Mouse (Mus musculus) embryonic facial prominence, embryonic 13.5 days (tissue): Measurements from ENCODE around the gene Gja4. TPM values are rescaled to one million over a fixed set of nuclear protein-coding genes. Genes with fewer than 3 reads are reported as not detected.

Source experiments
- ATAC-seq: fragments of 200-750 bp; cut with Nextera tagmentation; 2 replicates; pipeline ENCODE4 v1.8.0; 2017; ENCODE audit warnings: low read depth; ENCODE audit not compliant: insufficient number of reproducible peaks, insufficient read depth, low FRiP score, low TSS enrichment
- H3K27ac ChIP-seq: fragments of 300-500 bp; sonication (generic); 2 replicates; pipeline ENCODE4 v1.5.1; 2015; ENCODE audit warnings: moderate library complexity, mild to moderate bottlenecking, inconsistent platforms
- H3K27me3 ChIP-seq: fragments of 300-500 bp; sonication (generic); 2 replicates; pipeline ENCODE4 v1.6.1; 2015; ENCODE audit warnings: mild to moderate bottlenecking, inconsistent platforms
- H3K36me3 ChIP-seq: fragments of 300-500 bp; sonication (generic); 2 replicates; pipeline ENCODE4 v1.6.1; 2015; ENCODE audit warnings: mild to moderate bottlenecking, inconsistent platforms
- H3K4me1 ChIP-seq: fragments of 300-500 bp; sonication (generic); 2 replicates; pipeline ENCODE4 v1.6.1; 2015; ENCODE audit warnings: inconsistent platforms
- H3K4me2 ChIP-seq: fragments of 300-500 bp; sonication (generic); 2 replicates; pipeline ENCODE4 v1.6.1; 2015; ENCODE audit warnings: moderate library complexity, mild to moderate bottlenecking, inconsistent platforms
- H3K4me3 ChIP-seq: fragments of 300-500 bp; sonication (generic); 2 replicates; pipeline ENCODE4 v1.5.1; 2015; ENCODE audit warnings: mild to moderate bottlenecking, inconsistent platforms
- H3K9ac ChIP-seq: fragments of 300-500 bp; sonication (generic); 2 replicates; pipeline ENCODE4 v1.6.1; 2015; ENCODE audit warnings: mild to moderate bottlenecking, inconsistent platforms
- H3K9me3 ChIP-seq: fragments of 300-500 bp; sonication (generic); 2 replicates; pipeline ENCODE4 v1.6.1; 2016; ENCODE audit warnings: inconsistent platforms
- WGBS: fragments of 180-500 bp; shearing (Covaris S2); methylation state at CpG from one replicate; pipeline ENCODE4 v1.1.7; 2015; ENCODE audit warnings: mixed read lengths; 5-methylcytosine and 5-hydroxymethylcytosine counted together
- polyA plus RNA-seq: library from polyadenylated mRNA; unstranded; fragments of >200 nt; fragmentation: Nextera tagmentation; extraction: Ambion mirVana; gene quantifications from 2 replicates; pipeline ENCODE4 v1.2.1, GENCODE M21; 2015

The Gja4 gene
- polyA plus RNA-seq: 11.1 and 14.3 TPM in 2 replicates

DNA sequence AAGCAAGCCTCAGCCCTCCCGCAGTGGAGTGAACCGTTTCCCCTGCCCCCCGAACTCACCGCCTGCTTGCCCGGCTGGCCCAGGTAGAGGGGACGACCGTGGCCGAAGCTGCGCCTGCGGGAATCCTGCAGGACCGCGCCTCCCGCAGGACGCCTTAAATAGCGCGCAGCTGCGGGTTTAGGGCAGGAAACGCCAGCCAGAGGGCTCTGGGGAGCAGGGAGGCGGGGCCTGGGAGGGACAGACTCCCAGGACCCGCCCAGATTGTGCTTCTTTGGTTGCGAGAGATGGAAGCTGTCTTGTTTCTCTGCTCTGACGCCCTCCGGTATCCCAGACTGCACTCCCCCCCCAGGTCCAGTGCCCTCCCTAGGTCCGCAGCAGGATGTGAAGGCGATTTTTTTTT lies at the start of gene Gja4:
TSS of gene Gja4 (minus strand) at position 179 of the 400 bp plus-strand sequence.
- no peak within 1 kb of the TSS for H3K27ac ChIP-seq
- peak within 1 kb of the TSS; percentile 54 for H3K4me3 ChIP-seq
- H3K9me3 ChIP-seq: no peaks in the 10 kb centered on the region
- H3K36me3 ChIP-seq: no peaks in the 10 kb centered on the region
- H3K9ac ChIP-seq: peak within 1 kb of the TSS; percentile 72
- WGBS: 0% methylated on average over 25 of the region's 25 CpGs
- H3K4me1 ChIP-seq: peaks cover 19% of the 10 kb centered on the region
- peak within 1 kb of the TSS; percentile 95 for H3K4me2 ChIP-seq
- peaks cover 33% of the 10 kb centered on the region for H3K27me3 ChIP-seq
- peak; percentile 49 for ATAC-seq

GRCm38 (mm10) chr4:127363331-127363730 lies 49.5 kb upstream of the Gja4 start:
- no peak for ATAC-seq
- no peaks in the 10 kb centered on the region for H3K36me3 ChIP-seq
- H3K27me3 ChIP-seq: peaks cover 10% of the 10 kb centered on the region; the same call in 1 of the 2 replicates
- H3K4me1 ChIP-seq: 0 out of 2 replicates have a peak, but pooled peaks cover 3% of the 10 kb centered on the region
- no peak overlapping the region for H3K27ac ChIP-seq
- no peak overlapping the region for H3K4me3 ChIP-seq
- H3K9ac ChIP-seq: no peak overlapping the region
- WGBS: 58% methylated on average over 4 of the region's 4 CpGs
- no peak overlapping the region for H3K4me2 ChIP-seq
- no peaks in the 10 kb centered on the region for H3K9me3 ChIP-seq

- H3K27me3 ChIP-seq: peaks cover 11% of the 10 kb centered on the region; the same call in 1 of the 2 replicates
- no peak for ATAC-seq
- no peaks in the 10 kb centered on the region for H3K9me3 ChIP-seq
- no peak overlapping the region for H3K27ac ChIP-seq
- H3K36me3 ChIP-seq: no peaks in the 10 kb centered on the region
- no peak overlapping the region for H3K4me3 ChIP-seq
- peaks cover 10% of the 10 kb centered on the region for H3K4me1 ChIP-seq
- no peak overlapping the region for H3K4me2 ChIP-seq
- no peak overlapping the region for H3K9ac ChIP-seq
- WGBS: 88% methylated on average over 3 of the region's 3 CpGs
Measured at GRCm38 (mm10) chr4:127362520-127362919, 48.7 kb upstream of the Gja4 start.

GRCm38 (mm10) chr4:127358018-127358417 lies 44.2 kb upstream of the Gja4 start, which contains the start of gene Gjb5:
Gjb5 (minus strand) TSS chr4:127358181.
- H3K27ac ChIP-seq: no peak within 1 kb of the TSS
- ATAC-seq: no peak
- H3K4me1 ChIP-seq: peaks cover 21% of the 10 kb centered on the region
- no peak within 1 kb of the TSS for H3K4me3 ChIP-seq
- no peaks in the 10 kb centered on the region for H3K9me3 ChIP-seq
- peak within 1 kb of the TSS; percentile 27; the same call in 1 of the 2 replicates for H3K9ac ChIP-seq
- 0 out of 2 replicates have a peak, but pooled peaks cover 5% of the 10 kb centered on the region for H3K27me3 ChIP-seq
- 24% methylated on average over 5 of the region's 5 CpGs for WGBS
- peak within 1 kb of the TSS; percentile 3; the same call in 1 of the 2 replicates for H3K4me2 ChIP-seq
- no peaks in the 10 kb centered on the region for H3K36me3 ChIP-seq

DNA sequence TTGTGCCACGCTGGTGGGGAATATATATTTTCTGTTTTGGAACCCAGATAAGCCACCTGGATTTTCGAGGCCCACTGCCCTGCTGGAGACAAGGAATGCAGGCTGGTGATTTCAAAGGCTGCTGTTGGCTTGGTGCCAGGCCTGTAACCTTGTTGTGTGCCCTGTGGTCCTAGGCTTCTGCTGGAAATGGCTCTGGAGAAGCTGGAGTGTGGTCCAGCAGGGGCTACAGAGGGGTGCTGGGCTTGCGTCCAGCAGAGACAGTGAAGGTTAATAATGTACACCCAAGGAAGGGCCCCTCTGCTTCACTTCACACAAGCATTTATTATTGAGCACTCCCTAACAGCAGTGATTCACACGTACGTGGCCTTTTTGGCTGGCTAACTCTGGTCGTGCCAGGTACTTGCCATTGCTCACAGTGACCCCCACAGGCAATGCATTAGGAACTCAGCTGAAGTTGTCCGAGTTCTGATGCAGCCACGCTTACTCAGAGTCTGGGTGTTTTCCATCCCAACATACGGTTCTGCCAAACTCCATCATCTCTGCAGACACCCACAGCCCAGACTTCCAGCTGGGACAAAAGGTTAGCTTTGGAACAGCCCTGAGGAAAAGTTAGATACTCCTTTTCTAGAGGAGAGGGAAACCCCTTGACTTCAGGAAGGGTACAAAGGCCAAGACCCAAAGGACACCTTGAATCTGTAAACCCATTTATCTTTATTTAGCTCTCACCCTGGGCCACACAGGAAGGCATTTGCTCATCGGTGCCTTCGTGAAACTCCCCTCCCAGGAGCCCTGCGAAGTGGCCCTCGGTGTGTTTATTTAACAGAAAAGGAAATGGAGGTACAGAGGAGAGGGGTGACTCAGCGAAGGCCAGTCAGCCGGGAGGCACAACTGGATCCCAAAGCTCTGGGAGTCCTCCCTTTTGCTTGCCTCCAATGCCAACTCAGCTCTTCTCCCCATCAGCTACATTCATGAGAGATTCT lies 41.0 kb upstream of the Gja4 start:
- WGBS: 72% methylated on average over 15 of the region's 15 CpGs
- no peak for ATAC-seq
- H3K9ac ChIP-seq: no peak overlapping the region
- no peak overlapping the region for H3K27ac ChIP-seq
- no peaks in the 10 kb centered on the region for H3K9me3 ChIP-seq
- H3K36me3 ChIP-seq: no peaks in the 10 kb centered on the region
- no peak overlapping the region for H3K4me2 ChIP-seq
- peaks cover 21% of the 10 kb centered on the region for H3K4me1 ChIP-seq
- 0 out of 2 replicates have a peak, but pooled peaks cover 5% of the 10 kb centered on the region for H3K27me3 ChIP-seq
- H3K4me3 ChIP-seq: no peak overlapping the region

- H3K27me3 ChIP-seq: 0 out of 2 replicates have a peak, but pooled peaks cover 2% of the 10 kb centered on the region
- no peaks in the 10 kb centered on the region for H3K9me3 ChIP-seq
- WGBS: 24% methylated on average over 8 of the region's 8 CpGs
- no peak within 1 kb of the TSS for H3K27ac ChIP-seq
- no peak within 1 kb of the TSS for H3K4me3 ChIP-seq
- no peaks in the 10 kb centered on the region for H3K36me3 ChIP-seq
- no peak within 1 kb of the TSS for H3K4me2 ChIP-seq
- peaks cover 21% of the 10 kb centered on the region for H3K4me1 ChIP-seq
- peak; percentile 21; the same call in 1 of the 2 replicates for ATAC-seq
- H3K9ac ChIP-seq: no peak within 1 kb of the TSS
Measured at GRCm38 (mm10) chr4:127353951-127354438, 40.2 kb upstream of the Gja4 start, which contains the start of gene Gjb4. Gjb4 (minus strand) TSS chr4:127354081.

DNA sequence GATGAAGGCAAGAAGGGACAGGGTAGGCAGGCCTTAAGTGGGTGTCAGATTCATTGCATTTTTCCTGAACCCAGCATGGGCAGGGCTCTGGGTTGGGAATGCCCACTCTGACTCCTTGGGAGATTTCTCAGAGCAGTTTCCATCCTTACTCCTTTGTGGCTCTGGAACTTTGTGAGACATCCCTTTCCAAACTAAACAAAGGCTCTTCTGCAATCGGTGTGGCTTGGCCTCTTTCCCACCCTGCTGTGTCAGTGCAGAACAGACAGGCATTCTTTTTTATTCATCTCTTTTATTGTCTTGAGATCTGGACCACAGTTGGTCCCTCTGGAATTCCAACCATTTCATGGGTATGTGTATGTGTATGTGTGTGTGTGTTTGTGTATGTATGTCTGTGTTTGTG lies 38.8 kb upstream of the Gja4 start:
- Histone ChIP-seq H3K27me3 (no peaks in the 10 kb centered on the region), H3K27ac (no peak overlapping the region), H3K4me1 (peaks cover 15% of the 10 kb centered on the region), H3K4me3 (no peak overlapping the region), H3K4me2 (no peak overlapping the region), H3K9ac (no peak overlapping the region), H3K9me3 (no peaks in the 10 kb centered on the region), H3K36me3 (no peaks in the 10 kb centered on the region)
- WGBS: 38% methylated on average over 1 of the region's 1 CpGs
- ATAC-seq: no peak

GRCm38 (mm10) chr4:127349560-127350300 lies 35.9 kb upstream of the Gja4 start:
- Histone ChIP-seq H3K27me3 (no peaks in the 10 kb centered on the region), H3K4me1 (peaks cover 12% of the 10 kb centered on the region), H3K4me2 (no peak overlapping the region), H3K9me3 (no peaks in the 10 kb centered on the region), H3K36me3 (no peaks in the 10 kb centered on the region), H3K4me3 (no peak overlapping the region), H3K9ac (no peak overlapping the region), H3K27ac (no peak overlapping the region)
- ATAC-seq: no peak
- WGBS: 64% methylated on average over 4 of the region's 4 CpGs

DNA sequence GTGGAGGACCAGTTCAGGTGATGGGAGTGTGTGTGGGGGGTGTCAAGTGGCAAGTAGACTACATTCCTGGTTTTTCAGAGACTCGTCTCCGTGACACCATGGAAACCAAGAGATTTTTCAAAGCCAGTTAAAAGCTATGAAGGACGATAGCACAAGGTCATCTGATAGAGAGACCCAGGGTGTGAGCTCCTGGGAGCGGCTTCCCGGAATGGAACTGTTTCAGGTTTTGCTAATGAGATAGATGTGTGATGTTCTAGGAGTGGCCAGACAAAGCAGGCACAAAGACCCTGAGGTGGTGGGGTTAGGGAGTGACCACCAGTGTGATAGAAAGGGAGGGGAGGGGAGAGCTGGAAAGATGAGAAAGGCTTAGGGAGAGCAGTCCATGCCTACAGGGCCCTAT lies 31.2 kb upstream of the Gja4 start:
- H3K4me1 ChIP-seq: no peaks in the 10 kb centered on the region

DNA sequence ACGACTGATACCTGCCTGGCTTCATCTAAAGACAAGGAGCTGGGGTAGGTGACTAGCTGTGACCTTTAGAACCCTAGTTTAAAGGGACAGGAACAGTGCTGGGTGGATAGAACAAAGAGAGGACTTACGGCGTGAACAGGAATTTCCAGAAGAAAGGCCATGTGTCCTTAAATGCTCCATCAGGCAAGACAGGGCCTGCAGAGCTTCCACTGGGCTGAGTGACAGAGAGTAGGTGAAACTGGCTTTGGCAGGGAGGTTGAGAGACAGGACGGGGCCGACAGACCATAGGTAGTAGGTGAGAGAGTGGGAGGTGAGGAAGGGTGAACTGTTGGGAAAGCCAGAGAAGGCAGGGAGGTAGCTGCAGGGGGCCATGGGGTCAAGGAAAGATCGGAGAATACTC lies 27.5 kb upstream of the Gja4 start:
- Histone ChIP-seq H3K9ac (no peak overlapping the region), H3K27ac (no peak overlapping the region), H3K36me3 (no peaks in the 10 kb centered on the region), H3K4me1 (no peaks in the 10 kb centered on the region), H3K9me3 (no peaks in the 10 kb centered on the region), H3K4me2 (no peak overlapping the region), H3K27me3 (no peaks in the 10 kb centered on the region), H3K4me3 (no peak overlapping the region)
- 49% methylated on average over 6 of the region's 6 CpGs for WGBS
- no peak for ATAC-seq

More for the DNA sequence above, 31.2 kb upstream of the Gja4 start:
- no peak overlapping the region for H3K4me2 ChIP-seq
- 84% methylated on average over 5 of the region's 5 CpGs for WGBS
- H3K9me3 ChIP-seq: no peaks in the 10 kb centered on the region
- no peak overlapping the region for H3K9ac ChIP-seq
- ATAC-seq: no peak
- no peak overlapping the region for H3K4me3 ChIP-seq
- H3K27ac ChIP-seq: no peak overlapping the region
- no peaks in the 10 kb centered on the region for H3K27me3 ChIP-seq
- no peaks in the 10 kb centered on the region for H3K36me3 ChIP-seq

DNA sequence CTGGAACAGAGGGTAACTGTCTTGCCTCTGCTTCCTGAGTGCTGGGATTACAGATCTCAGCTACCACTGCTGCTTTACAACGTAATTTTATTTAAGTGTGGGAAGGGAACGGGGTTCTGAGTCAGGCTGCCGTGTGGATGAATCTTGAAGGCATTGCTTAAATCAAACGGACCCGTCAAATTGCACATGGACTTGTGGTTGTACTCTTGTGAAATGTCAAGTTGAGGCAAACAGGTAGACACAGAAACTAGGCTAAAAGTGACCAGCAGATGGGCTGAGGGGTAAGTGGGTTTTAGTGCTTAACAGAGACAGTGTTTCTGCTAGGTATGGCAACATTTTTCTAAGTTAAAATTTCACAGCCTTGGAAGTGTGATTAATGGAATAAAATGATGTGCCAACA lies 23.8 kb upstream of the Gja4 start:
- no peak overlapping the region for H3K27ac ChIP-seq
- no peaks in the 10 kb centered on the region for H3K4me1 ChIP-seq
- H3K9ac ChIP-seq: no peak overlapping the region
- no peaks in the 10 kb centered on the region for H3K36me3 ChIP-seq
- peaks cover 13% of the 10 kb centered on the region for H3K27me3 ChIP-seq
- no peaks in the 10 kb centered on the region for H3K9me3 ChIP-seq
- WGBS: 81% methylated on average over 5 of the region's 5 CpGs
- H3K4me2 ChIP-seq: no peak overlapping the region
- ATAC-seq: no peak
- no peak overlapping the region for H3K4me3 ChIP-seq
